Mouse (Mus musculus) forebrain, embryonic 15.5 days (tissue): ENCODE measurements around the gene Khnyn. TPM values are rescaled to one million over a fixed set of nuclear protein-coding genes. Genes with fewer than 3 reads are reported as not detected.
A peak's percentile ranks its signal among the peaks of the same experiment; 100 is the strongest.

ENCODE experiments used
- ATAC-seq: fragments of 200-750 bp; cut with Nextera tagmentation; replicated peaks from 2 replicates; pipeline ENCODE4 v1.8.0; 2017; ENCODE audit warnings: mild to moderate bottlenecking, moderate TSS enrichment, moderate library complexity
- H3K27ac ChIP-seq: fragments of 300-500 bp; sonication (generic); replicated peaks from 2 replicates; pipeline ENCODE4 v1.5.1; 2015; ENCODE audit warnings: mild to moderate bottlenecking, inconsistent platforms
- H3K27me3 ChIP-seq: fragments of 300-500 bp; sonication (generic); 2 replicates; pipeline ENCODE4 v1.6.1; 2015; ENCODE audit warnings: inconsistent platforms
- H3K36me3 ChIP-seq: fragments of 300-500 bp; sonication (generic); 2 replicates; pipeline ENCODE4 v1.6.1; 2015; ENCODE audit warnings: mild to moderate bottlenecking, inconsistent platforms
- H3K4me1 ChIP-seq: fragments of 300-500 bp; sonication (generic); 2 replicates; pipeline ENCODE4 v1.6.1; 2015; ENCODE audit warnings: inconsistent platforms
- H3K4me2 ChIP-seq: fragments of 300-500 bp; sonication (generic); replicated peaks from 2 replicates; pipeline ENCODE4 v1.6.1; 2015; ENCODE audit warnings: mild to moderate bottlenecking, inconsistent platforms
- H3K4me3 ChIP-seq: fragments of 300-500 bp; sonication (generic); 2 replicates; pipeline ENCODE4 v1.5.1; 2015; ENCODE audit warnings: mild to moderate bottlenecking, inconsistent platforms
- H3K9ac ChIP-seq: fragments of 300-500 bp; sonication (generic); replicated peaks from 2 replicates; pipeline ENCODE4 v1.6.1; 2015; ENCODE audit warnings: mild to moderate bottlenecking, inconsistent platforms
- H3K9me3 ChIP-seq: fragments of 300-500 bp; sonication (generic); 2 replicates; pipeline ENCODE4 v1.6.1; 2016; ENCODE audit warnings: inconsistent platforms
- WGBS: fragments of 180-500 bp; shearing (Covaris S2); methylation state at CpG from one replicate; pipeline ENCODE4 v1.1.7; 2015; ENCODE audit warnings: mixed read lengths; 5-methylcytosine and 5-hydroxymethylcytosine counted together
- polyA plus RNA-seq: library from polyadenylated mRNA; unstranded; fragments of >200 nt; fragmentation: Nextera tagmentation; extraction: Ambion mirVana; gene quantifications from 2 replicates; pipeline ENCODE4 v1.2.1, GENCODE M21; 2015

Khnyn gene
- polyA plus RNA-seq, 1 experiment from 2014 or later: 10.4 TPM

DNA sequence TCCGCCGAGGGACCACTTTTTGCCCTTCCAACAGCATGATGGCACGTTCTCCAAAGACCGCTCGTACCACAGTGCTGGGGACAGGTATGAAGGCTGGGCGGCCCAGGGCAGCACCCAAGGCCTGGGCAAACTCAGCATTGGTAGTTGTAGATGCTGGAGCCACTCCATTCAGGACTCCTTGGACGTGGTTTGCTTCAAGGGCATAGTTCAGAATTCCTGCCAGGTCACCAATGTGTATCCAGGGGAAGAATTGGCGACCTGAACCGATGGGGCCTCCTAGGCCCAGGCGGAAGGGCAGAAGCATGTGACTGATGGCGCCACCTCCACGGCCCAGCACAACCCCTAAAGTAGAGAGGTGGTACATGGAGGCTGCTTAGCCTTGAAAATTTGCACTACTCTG, 12.9 kb downstream of the Khnyn start:
- Histone ChIP-seq H3K4me3 (no peak overlapping the region), H3K27ac (no peak overlapping the region), H3K4me2 (no peak overlapping the region), H3K36me3 (peaks cover 42% of the 10 kb centered on the region), H3K9me3 (no peaks in the 10 kb centered on the region), H3K4me1 (peaks cover 16% of the 10 kb centered on the region), H3K9ac (no peak overlapping the region), H3K27me3 (no peaks in the 10 kb centered on the region)
- ATAC-seq: no peak
- WGBS: 95% methylated on average over 12 of the region's 12 CpGs

DNA sequence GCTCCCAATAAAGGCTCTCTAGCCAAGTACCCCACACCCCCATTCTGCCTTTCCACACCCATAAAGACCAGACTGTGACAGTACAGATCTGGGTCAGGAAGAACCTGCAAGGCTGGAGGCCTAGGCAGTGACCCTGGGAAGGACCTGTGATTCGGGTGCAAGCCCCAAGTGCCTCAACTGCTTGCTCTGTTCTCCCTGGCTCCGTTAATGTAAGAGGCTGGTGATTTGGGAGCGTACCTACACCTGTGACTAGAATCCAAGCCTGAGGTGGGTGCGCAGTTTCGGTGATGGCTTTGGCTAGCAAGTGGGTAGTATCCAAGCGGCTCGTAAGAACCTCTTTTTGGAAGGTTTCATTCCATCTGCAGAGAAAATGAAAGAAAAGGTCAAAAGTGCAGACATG, 14.2 kb downstream of the Khnyn start:
- Histone ChIP-seq H3K4me1 (peaks cover 16% of the 10 kb centered on the region), H3K4me2 (peak overlapping the region; percentile 88; the same call in 1 of the 2 replicates), H3K9me3 (no peaks in the 10 kb centered on the region), H3K9ac (no peak overlapping the region), H3K36me3 (peaks cover 36% of the 10 kb centered on the region), H3K27me3 (no peaks in the 10 kb centered on the region), H3K4me3 (peak overlapping the region; percentile 50; the same call in 1 of the 2 replicates), H3K27ac (no peak overlapping the region)
- WGBS: 92% methylated on average over 7 of the region's 7 CpGs
- no peak for ATAC-seq

DNA sequence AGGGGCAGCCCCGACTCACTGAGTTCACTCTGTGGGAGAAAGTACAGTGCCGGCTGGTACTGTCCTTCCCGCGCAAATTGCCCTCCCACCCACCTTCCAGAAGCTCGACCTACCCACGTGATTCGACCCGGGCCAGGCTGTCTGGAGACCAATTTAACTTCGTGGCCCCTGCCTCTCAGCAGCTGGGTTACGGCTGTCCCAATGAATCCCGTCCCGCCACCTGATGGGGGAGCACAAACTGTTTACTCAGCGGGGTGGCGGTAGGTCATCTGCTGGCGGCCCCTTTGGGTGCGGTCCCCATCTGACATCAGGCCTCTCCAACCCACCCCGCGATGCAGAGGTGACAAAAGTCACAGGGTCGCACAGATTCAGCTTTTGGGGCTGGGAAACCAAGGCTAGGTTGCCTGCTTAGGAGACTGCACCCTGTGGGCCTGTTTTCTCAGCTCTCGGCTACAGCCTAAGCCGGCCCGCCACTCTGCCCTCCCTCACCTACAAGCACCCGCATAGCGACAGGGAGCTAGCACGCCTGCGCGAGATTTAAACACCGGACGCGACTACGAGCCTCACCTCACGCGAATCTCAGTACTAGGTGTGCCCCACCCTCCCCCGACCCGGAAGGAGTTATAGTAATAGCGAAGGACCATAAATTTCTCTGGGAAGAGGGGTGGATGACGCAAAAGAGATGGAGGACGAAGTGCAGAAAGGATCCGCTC, 15.1 kb downstream of the Khnyn start, which contains the start of gene Sdr39u1:
Sdr39u1 (minus strand) TSS at position 593 of the 713 bp plus-strand sequence.
- Histone ChIP-seq H3K9me3 (no peaks in the 10 kb centered on the region), H3K4me2 (peak within 1 kb of the TSS; percentile 88), H3K36me3 (peaks cover 27% of the 10 kb centered on the region), H3K4me1 (peaks cover 16% of the 10 kb centered on the region), H3K27me3 (no peaks in the 10 kb centered on the region), H3K4me3 (peak within 1 kb of the TSS; percentile 50), H3K27ac (peak within 1 kb of the TSS; percentile 77), H3K9ac (peak within 1 kb of the TSS; percentile 77)
- WGBS: 4% methylated on average over 39 of the region's 39 CpGs
- ATAC-seq: peak; percentile 96

DNA sequence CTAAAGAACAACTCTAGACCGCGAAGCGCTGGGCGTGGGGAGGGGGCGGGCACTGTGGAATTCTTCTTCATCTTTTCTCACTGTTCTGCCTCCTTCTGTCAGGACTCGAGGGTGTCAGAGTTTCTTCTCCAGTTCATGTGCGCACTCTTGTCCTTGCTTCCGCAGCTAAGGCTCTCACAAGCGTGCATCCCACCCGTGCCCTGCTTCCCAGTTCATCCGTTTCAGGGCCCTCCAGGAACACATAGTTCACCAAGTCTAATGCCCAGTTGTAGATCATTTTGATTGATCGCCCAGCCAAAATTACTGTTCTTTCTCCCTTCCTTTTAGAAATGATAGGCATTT, 15.6 kb downstream of the Khnyn start:
- 8% methylated on average over 12 of the region's 12 CpGs for WGBS
- Histone ChIP-seq H3K4me3 (peak overlapping the region; percentile 50), H3K27ac (peak overlapping the region; percentile 77), H3K4me1 (peaks cover 16% of the 10 kb centered on the region), H3K27me3 (no peaks in the 10 kb centered on the region), H3K9ac (peak overlapping the region; percentile 77), H3K4me2 (peak overlapping the region; percentile 88), H3K9me3 (no peaks in the 10 kb centered on the region), H3K36me3 (peaks cover 22% of the 10 kb centered on the region)
- ATAC-seq: no peak

DNA sequence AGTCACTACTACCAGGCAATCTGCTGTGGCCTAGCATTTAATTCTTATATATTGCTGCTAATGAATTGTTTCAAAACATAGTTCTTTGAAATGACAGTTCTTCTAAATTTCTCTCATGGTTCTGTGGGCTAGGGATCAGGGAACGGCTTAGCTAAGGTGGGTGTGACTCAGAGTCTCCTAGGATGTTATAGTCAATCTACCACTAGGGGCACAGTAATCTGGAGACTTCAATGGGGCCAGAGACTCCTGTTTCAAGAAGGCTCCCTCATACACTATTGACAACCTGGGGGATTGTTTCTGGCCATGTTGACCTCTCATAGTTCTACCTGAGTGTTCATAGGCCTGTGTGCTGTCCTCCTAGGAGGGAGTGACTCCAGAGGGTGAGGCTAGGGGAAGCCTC, 20.8 kb downstream of the Khnyn start:
- Histone ChIP-seq H3K9ac (no peak overlapping the region), H3K4me2 (no peak overlapping the region), H3K36me3 (no peaks in the 10 kb centered on the region), H3K4me1 (peaks cover 7% of the 10 kb centered on the region), H3K27ac (no peak overlapping the region), H3K9me3 (no peaks in the 10 kb centered on the region), H3K27me3 (no peaks in the 10 kb centered on the region), H3K4me3 (no peak overlapping the region)
- WGBS: 42% methylated on average over 1 of the region's 1 CpGs
- no peak for ATAC-seq

DNA sequence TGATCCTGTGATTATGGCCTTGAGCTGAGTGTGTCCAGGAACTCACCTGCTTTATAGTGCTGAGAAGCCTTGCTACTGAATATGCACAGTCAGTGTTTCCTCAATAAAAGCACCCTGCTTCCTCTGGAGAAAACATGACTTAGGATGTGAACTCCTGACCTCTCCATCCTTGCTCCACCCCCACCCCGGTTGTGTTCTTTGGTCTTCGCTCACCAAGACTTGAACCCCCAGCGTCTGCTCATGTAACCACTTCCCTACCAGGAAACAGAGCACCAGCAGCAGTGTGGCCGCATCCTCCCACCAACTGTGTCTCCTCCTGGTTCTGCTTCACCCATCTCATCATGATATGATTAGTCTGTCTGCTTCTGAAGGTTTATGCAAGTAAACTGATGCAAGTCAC, 28.7 kb downstream of the Khnyn start:
- H3K9me3 ChIP-seq: no peaks in the 10 kb centered on the region
- no peak for ATAC-seq
- WGBS: 63% methylated on average over 4 of the region's 4 CpGs
- H3K36me3 ChIP-seq: no peaks in the 10 kb centered on the region
- H3K4me2 ChIP-seq: no peak overlapping the region
- H3K27ac ChIP-seq: no peak overlapping the region
- no peak overlapping the region for H3K9ac ChIP-seq
- H3K27me3 ChIP-seq: no peaks in the 10 kb centered on the region
- no peak overlapping the region for H3K4me3 ChIP-seq
- no peaks in the 10 kb centered on the region for H3K4me1 ChIP-seq

DNA sequence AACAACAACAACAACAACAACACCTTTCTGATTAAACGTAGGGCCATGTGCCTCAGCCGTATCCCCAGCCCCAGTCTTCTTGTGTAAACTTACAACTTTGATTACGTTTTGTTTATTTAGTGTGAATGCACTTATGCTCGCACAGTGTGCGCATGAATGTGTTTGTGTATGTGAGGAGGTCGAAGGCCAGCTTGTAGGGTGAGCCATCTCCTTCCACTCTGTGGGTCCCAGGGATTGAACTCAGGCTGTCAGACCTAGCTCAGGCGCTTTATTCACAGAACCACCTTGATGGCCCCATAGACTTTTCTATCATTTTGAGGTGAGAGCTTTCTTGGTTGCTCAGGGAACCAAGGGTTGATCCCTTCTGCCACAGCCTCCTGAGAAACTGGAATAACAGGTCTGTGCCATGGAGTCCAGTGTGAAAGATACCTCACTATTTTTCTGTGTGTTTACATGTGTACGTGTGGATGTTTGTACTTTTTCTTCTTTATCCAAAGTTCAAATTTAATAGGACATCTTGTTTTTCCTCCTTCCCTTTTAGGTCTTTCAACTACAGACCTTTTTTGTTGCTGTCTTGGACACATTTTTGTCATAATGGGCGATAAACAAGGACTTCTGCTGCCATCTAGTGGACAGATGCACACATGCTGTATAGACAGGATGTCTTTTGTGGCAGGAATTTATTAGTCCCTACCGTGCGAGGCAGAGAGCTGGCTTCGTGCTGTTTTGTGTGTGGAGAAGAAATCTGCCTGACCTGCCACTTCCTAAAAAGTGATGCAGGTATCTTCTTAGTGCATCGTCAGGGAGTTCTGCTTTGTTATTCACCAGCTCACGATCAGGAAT, 33.7 kb downstream of the Khnyn start:
- Histone ChIP-seq H3K4me2 (peak overlapping the region; percentile 12; the same call in 1 of the 2 replicates), H3K36me3 (no peaks in the 10 kb centered on the region), H3K4me3 (no peak overlapping the region), H3K9ac (0 out of 2 replicates have a peak overlapping the region, but pooled peaks have one; percentile 1), H3K27me3 (no peaks in the 10 kb centered on the region), H3K4me1 (no peaks in the 10 kb centered on the region), H3K9me3 (no peaks in the 10 kb centered on the region), H3K27ac (no peak overlapping the region)
- ATAC-seq: peak; percentile 85
- 40% methylated on average over 14 of the region's 14 CpGs for WGBS

DNA sequence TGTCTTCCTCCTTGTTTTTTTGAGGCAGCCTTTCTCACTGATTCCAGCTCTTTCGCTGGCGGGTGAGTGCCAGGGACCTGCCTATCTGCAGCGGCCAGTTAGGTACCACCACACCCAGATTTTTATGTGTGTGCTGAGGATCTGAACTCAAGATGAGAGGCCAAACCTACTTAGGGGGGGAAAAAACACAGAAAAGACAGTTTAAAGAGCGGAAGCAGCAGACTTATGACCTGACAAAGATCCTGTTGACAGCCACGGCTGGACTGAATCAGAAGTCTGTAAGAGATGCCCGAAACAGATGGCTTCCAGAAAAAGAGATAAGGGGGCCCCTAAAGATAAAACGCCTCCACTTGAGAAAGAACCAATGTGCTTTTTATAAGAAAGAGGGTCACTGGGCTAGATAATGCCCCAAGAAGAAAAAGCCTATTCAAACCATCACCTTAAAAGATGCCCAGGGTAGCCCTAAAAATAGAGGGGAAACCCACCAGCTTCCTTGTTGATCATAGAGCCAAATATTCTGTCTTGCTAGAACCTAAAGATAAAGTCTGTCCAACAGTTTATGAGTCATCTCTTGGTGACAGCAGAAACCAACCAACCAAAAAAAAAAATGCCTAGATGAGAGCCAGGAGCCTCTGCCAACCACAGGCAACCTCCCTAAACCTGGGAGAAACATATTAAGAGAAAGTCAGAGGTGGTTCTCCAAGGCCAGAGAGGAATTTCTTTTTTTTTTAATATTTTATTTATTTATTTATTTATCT, 37.9 kb downstream of the Khnyn start:
- H3K9me3 ChIP-seq: no peaks in the 10 kb centered on the region
- WGBS: 83% methylated on average over 7 of the region's 7 CpGs
- H3K27me3 ChIP-seq: no peaks in the 10 kb centered on the region
- no peak overlapping the region for H3K4me3 ChIP-seq
- no peak for ATAC-seq
- H3K9ac ChIP-seq: no peak overlapping the region
- H3K4me2 ChIP-seq: no peak overlapping the region
- H3K36me3 ChIP-seq: no peaks in the 10 kb centered on the region
- H3K4me1 ChIP-seq: no peaks in the 10 kb centered on the region
- H3K27ac ChIP-seq: no peak overlapping the region

DNA sequence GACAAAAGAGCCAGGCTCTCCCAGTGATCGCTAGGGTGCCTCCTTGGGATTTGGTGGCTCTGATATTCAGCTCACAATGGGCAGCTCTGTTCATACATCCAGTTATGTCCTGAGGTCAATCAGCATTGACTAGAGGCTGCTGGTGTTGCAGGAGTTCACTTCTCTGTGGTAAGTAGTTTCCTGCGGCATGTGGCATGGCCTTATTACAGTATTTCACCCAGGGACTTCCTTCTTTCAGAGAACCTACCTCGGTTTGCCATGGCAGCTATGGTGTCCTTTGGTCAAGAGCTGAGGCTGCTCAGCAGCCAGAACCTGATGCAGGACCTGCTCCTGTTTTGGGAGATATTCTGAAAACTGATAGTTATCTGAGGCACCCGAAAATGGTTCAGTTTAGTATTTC, 42.1 kb downstream of the Khnyn start:
- H3K36me3 ChIP-seq: no peaks in the 10 kb centered on the region
- H3K9ac ChIP-seq: no peak overlapping the region
- no peak overlapping the region for H3K4me3 ChIP-seq
- WGBS: 87% methylated on average over 4 of the region's 4 CpGs
- no peak for ATAC-seq
- H3K27me3 ChIP-seq: no peaks in the 10 kb centered on the region
- no peaks in the 10 kb centered on the region for H3K9me3 ChIP-seq
- no peaks in the 10 kb centered on the region for H3K4me1 ChIP-seq
- H3K4me2 ChIP-seq: no peak overlapping the region
- no peak overlapping the region for H3K27ac ChIP-seq

DNA sequence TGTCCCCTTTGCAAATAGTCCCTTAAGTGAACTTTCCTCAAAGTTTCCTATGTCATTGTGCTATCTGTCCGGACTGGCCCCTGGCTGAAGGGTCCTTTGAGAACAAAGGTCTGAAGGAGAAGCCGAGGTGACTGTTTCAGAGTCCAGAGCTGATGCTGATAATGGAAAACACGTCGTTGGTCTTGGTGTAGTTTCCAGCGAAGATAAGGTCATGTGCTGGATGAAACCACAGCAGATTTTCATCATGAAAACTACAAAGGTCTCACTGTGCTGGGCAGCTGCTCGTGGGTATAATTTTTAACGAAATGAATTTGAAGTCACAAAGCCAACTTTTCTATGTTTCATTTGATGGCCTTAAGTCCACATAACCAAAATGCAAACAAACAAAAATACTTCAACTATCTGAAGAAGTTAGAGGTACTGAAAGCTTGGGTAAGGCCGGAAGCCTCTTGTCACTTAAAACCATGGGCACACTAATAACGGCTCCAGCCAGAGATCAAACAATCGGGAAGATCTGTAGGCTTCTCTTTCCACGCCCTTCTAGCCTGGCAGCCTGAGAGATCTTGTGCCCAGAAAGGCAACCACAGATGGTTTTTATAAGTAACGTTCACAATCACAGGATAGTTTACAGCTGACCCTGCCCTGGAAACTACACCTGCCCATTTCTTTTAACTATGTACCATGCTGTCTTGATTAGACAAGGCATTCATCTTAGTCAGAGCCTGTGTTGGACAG, 44.7 kb downstream of the Khnyn start:
- Histone ChIP-seq H3K27ac (no peak overlapping the region), H3K4me2 (no peak overlapping the region), H3K4me3 (no peak overlapping the region), H3K9me3 (no peaks in the 10 kb centered on the region), H3K27me3 (no peaks in the 10 kb centered on the region), H3K4me1 (no peaks in the 10 kb centered on the region), H3K9ac (no peak overlapping the region), H3K36me3 (no peaks in the 10 kb centered on the region)
- WGBS: 87% methylated on average over 12 of the region's 12 CpGs
- no peak for ATAC-seq

DNA sequence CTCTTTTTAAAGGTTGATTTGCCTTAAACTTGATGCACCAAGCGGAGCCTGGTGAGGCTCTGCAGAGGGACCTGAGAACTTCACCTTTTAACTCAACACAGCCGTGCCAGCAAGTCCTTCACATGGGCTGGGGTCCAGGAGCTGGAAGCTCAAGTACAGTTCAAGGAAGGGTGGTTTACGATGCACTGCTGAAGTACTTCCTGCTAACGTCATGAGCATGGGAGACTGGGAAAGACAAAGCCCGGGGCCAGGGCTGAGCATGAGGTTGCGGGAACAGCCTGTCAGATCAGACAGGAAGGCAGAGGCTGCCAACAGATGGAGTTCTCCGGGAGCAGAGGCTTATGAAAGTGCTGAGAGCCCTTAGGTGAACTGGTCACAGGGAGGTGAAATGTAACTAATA, 48.8 kb downstream of the Khnyn start:
- Histone ChIP-seq H3K27me3 (no peaks in the 10 kb centered on the region), H3K27ac (no peak overlapping the region), H3K4me1 (no peaks in the 10 kb centered on the region), H3K9ac (no peak overlapping the region), H3K4me2 (no peak overlapping the region), H3K4me3 (no peak overlapping the region), H3K9me3 (no peaks in the 10 kb centered on the region), H3K36me3 (no peaks in the 10 kb centered on the region)
- 54% methylated on average over 7 of the region's 7 CpGs for WGBS
- no peak for ATAC-seq
